Mouse (Mus musculus) heart, embryonic 11.5 days (tissue): Measurements from ENCODE around the gene Kat2a. TPM values are rescaled to one million over a fixed set of nuclear protein-coding genes. Genes with fewer than 3 reads are reported as not detected.

Experiments used
- ATAC-seq: fragments of 200-750 bp; cut with Nextera tagmentation; replicated peaks from 2 replicates; pipeline ENCODE4 v1.8.0; 2017; ENCODE audit warnings: moderate library complexity; ENCODE audit not compliant: insufficient number of reproducible peaks, low FRiP score, low TSS enrichment
- H3K27ac ChIP-seq: fragments of 300-500 bp; sonication (generic); 2 replicates; pipeline ENCODE4 v1.5.1; 2014; ENCODE audit warnings: mild to moderate bottlenecking, low read depth, low read length
- H3K27me3 ChIP-seq: fragments of 300-500 bp; sonication (generic); 2 replicates; pipeline ENCODE4 v1.6.1; 2014; ENCODE audit warnings: mild to moderate bottlenecking, low read length, mixed read lengths; ENCODE audit not compliant: control insufficient read depth, insufficient read depth
- H3K36me3 ChIP-seq: fragments of 300-500 bp; sonication (generic); 2 replicates; pipeline ENCODE4 v1.6.1; 2014; ENCODE audit warnings: mild to moderate bottlenecking, low read length, moderate library complexity, mixed read lengths; ENCODE audit not compliant: control insufficient read depth, insufficient read depth
- H3K4me1 ChIP-seq: fragments of 300-500 bp; sonication (generic); 2 replicates; pipeline ENCODE4 v1.6.1; 2014; ENCODE audit warnings: low read length; ENCODE audit not compliant: control insufficient read depth, insufficient read depth
- H3K4me2 ChIP-seq: fragments of 300-500 bp; sonication (generic); 2 replicates; pipeline ENCODE4 v1.6.1; 2014; ENCODE audit warnings: mild to moderate bottlenecking, moderate library complexity
- H3K4me3 ChIP-seq: fragments of 300-500 bp; sonication (generic); 2 replicates; pipeline ENCODE4 v1.5.1; 2014; ENCODE audit warnings: low read depth, low read length
- H3K9ac ChIP-seq: fragments of 300-500 bp; sonication (generic); 2 replicates; pipeline ENCODE4 v1.6.1; 2014; ENCODE audit warnings: mild to moderate bottlenecking, low read depth, low read length, moderate library complexity
- H3K9me3 ChIP-seq: fragments of 300-500 bp; sonication (generic); replicated peaks from 2 replicates; pipeline ENCODE4 v1.6.1; 2016; ENCODE audit warnings: low read length; ENCODE audit not compliant: control insufficient read depth
- WGBS: fragments of 180-500 bp; shearing (Covaris S2); extraction: QIAGEN DNeasy Blood & Tissue Kit; methylation state at CpG from one replicate; pipeline ENCODE4 v1.1.7; 2014; ENCODE audit not compliant: insufficient replicate concordance; 5-methylcytosine and 5-hydroxymethylcytosine counted together
- polyA plus RNA-seq: library from polyadenylated mRNA; unstranded; fragments of >200 nt; fragmentation: Nextera tagmentation; extraction: Ambion mirVana; gene quantifications from 2 replicates; pipeline ENCODE4 v1.2.1, GENCODE M21; 2014

The Kat2a gene
- polyA plus RNA-seq, 1 experiment from 2014 or later, result 36.7 TPM

DNA sequence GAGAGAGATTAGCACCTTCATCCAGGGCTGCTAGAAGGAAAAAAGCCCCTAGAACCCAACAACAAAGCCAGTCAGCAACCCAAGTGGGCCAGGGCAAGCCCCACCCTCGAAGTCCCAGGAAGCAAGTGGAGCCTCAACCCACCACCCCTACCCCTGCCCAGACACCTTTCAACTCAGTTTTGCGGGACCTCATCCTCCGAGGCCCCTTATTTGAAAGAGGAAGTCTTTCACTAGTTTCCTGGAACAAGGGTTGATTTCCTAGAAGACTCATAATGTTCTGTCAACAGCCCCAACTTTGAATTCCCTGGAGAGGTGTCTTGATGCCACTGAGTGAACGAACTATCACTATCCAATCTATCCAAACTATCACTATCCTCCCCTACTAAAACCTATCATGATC lies 17.7 kb upstream of the Kat2a start:
- Histone ChIP-seq H3K9ac (no peak overlapping the region), H3K27me3 (no peaks in the 10 kb centered on the region), H3K4me1 (peaks cover 7% of the 10 kb centered on the region), H3K27ac (no peak overlapping the region), H3K4me3 (no peak overlapping the region), H3K4me2 (no peak overlapping the region), H3K9me3 (no peaks in the 10 kb centered on the region), H3K36me3 (peaks cover 2% of the 10 kb centered on the region; the same call in 1 of the 2 replicates)
- ATAC-seq, result no peak
- WGBS, result 76% methylated on average over 4 of the region's 4 CpGs

DNA sequence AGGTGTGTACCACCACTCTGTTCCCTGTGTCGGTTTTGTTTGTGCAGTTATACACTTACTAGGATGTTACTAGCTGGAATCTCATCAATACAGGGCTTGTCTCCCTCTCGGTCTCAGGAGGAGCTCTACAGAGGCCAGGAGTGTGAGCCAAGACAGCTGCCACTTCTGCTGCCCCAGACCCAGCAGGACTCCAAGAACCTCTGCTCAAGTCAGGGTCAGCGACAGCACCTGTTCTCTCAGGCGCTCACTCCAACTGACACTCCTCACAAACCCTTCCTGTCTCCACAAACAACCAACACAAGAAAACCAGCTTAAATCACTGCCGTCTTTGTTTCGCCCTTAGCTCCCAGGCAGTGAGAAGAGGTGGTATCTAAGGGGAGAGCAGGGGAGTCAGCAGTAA lies 16.3 kb upstream of the Kat2a start:
- Histone ChIP-seq H3K36me3 (peaks cover 2% of the 10 kb centered on the region; the same call in 1 of the 2 replicates), H3K27ac (no peak overlapping the region), H3K4me1 (peaks cover 11% of the 10 kb centered on the region), H3K4me2 (no peak overlapping the region), H3K4me3 (no peak overlapping the region), H3K27me3 (no peaks in the 10 kb centered on the region), H3K9me3 (no peaks in the 10 kb centered on the region), H3K9ac (no peak overlapping the region)
- ATAC-seq, result no peak
- WGBS, result 80% methylated on average over 6 of the region's 6 CpGs

DNA sequence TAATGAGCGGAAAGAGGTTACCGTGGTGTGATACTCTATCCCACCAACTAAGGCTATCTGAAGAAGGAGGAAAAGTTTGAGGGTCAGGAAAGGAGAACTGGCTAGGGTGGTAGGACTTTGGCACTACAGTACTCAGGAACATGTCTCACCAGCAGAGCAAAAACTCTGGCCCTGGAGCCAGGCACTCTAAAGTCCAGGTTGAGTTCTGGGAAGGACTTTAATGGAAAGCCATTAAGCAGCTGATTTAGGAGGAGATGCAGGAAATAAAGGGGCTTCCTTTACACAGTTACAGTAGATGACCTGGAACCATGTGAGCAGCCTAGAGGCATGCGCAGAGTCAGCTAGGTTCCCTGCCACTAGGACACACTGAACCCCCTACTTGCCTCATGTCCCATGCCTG lies 14.9 kb upstream of the Kat2a start:
- H3K4me3 ChIP-seq, result no peak overlapping the region
- H3K9ac ChIP-seq, result no peak overlapping the region
- peaks cover 2% of the 10 kb centered on the region; the same call in 1 of the 2 replicates for H3K36me3 ChIP-seq
- no peak for ATAC-seq
- no peak overlapping the region for H3K27ac ChIP-seq
- peaks cover 19% of the 10 kb centered on the region for H3K4me1 ChIP-seq
- no peak overlapping the region for H3K4me2 ChIP-seq
- 96% methylated on average over 3 of the region's 3 CpGs for WGBS
- no peaks in the 10 kb centered on the region for H3K9me3 ChIP-seq
- H3K27me3 ChIP-seq, result no peaks in the 10 kb centered on the region

DNA sequence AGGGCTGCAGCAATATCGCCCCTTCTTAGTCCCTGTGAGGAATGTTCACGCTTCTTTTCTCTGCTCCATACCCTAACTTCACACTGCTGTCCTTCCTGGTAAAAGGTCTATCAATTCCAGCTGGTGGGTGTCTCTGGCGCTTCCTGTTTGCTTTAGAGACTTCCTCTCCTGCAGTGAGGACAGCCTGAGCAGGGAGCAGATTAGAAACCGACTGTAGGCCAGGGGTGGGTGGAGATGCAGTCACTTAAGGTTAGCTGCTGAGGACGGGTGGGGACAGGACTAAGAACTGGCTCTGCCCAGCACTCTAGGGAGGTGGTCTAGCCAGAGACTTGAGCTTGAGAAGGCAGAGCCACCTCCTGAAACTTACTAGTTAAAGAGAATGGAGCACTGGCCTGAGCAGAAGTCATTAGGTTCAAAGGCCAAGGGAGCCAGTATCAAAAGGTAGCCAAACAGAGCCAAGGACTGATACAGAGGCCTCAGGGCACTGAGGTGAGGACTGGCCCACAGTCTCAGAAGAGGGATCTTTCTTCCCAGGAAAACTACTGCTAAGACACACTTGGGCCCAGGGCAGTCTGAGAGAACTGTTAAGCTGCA lies 12.8 kb upstream of the Kat2a start:
- Histone ChIP-seq H3K4me1 (peaks cover 40% of the 10 kb centered on the region), H3K27ac (peak overlapping the region; percentile 57), H3K4me2 (no peak overlapping the region; the same call in 1 of the 2 replicates), H3K27me3 (no peaks in the 10 kb centered on the region), H3K4me3 (no peak overlapping the region), H3K36me3 (peaks cover 2% of the 10 kb centered on the region; the same call in 1 of the 2 replicates), H3K9me3 (no peaks in the 10 kb centered on the region), H3K9ac (no peak overlapping the region)
- WGBS, result 26% methylated on average over 5 of the region's 5 CpGs
- ATAC-seq, result 0 out of 2 replicates have a peak, but pooled peaks have one; percentile 40

DNA sequence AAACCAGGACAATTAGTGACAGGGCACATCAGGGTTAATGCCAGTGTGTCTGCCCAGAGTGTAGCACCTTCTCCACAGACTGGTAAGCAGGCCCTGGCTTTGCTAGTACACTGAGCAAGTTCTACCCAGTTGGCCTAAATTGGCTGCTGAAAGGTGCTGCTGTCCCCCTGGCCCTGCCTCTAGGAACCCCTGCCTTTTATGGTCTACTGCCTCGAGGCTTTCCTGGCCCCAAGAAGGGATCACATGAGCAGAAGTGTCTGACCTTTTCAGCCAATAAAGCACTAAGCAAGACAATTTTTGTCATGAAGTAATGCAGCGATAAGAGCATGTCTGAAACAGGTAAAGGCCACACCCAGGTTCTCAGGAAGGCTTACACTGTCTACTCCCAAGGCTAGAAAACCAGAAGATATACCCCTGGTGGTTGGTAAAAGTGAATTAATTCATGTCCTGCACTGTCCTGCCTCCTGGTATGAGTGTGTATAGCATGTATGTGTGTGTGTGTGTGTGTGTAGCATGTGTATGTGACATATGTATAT lies 10.3 kb upstream of the Kat2a start:
- Histone ChIP-seq H3K4me2 (peak overlapping the region; percentile 16; the same call in 1 of the 2 replicates), H3K9me3 (no peaks in the 10 kb centered on the region), H3K4me3 (no peak overlapping the region), H3K27me3 (no peaks in the 10 kb centered on the region), H3K36me3 (peaks cover 7% of the 10 kb centered on the region), H3K27ac (peak overlapping the region; percentile 86), H3K4me1 (peaks cover 45% of the 10 kb centered on the region), H3K9ac (0 out of 2 replicates have a peak overlapping the region, but pooled peaks have one; percentile 46)
- ATAC-seq, result no peak
- 52% methylated on average over 2 of the region's 2 CpGs for WGBS

DNA sequence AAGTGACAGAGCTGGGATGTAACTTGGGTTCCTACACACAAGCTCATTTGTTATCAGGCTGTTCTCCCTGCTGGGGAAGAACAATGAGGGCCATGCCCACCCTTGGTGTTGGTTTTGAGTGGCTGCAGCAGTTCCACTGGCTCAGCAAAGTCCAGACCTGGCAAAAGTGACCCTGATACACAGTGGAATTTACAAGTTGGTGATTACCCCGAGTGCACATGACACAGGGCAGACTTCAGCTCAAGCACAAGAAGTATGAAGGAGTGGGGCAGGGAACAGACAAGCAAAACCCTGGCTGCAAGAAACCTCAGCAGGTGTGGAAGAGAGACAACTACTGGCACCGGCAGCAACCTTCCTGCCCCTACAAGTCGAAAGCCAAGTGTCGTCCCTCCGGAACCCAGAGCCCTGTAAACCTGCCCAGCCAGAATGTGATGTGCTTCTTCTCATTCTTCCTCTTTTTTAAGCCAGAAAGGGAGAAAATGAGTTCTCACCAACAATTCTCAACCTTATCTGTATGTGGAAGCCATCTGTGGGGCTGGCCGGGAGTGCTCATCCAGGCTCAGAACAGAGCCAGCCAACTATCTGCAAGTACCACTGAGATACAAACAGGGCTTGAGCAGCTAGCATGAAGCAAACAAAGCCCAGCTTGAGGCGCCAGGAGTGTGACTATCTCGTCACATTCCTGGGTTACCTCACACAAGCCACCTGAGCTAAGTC lies 9.7 kb upstream of the Kat2a start:
- 0 out of 2 replicates have a peak overlapping the region, but pooled peaks have one; percentile 46 for H3K9ac ChIP-seq
- H3K9me3 ChIP-seq, result no peaks in the 10 kb centered on the region
- WGBS, result 40% methylated on average over 8 of the region's 8 CpGs
- ATAC-seq, result no peak
- no peaks in the 10 kb centered on the region for H3K27me3 ChIP-seq
- peak overlapping the region; percentile 86 for H3K27ac ChIP-seq
- peaks cover 45% of the 10 kb centered on the region for H3K4me1 ChIP-seq
- peak overlapping the region; percentile 16; the same call in 1 of the 2 replicates for H3K4me2 ChIP-seq
- H3K36me3 ChIP-seq, result peaks cover 8% of the 10 kb centered on the region
- no peak overlapping the region for H3K4me3 ChIP-seq

DNA sequence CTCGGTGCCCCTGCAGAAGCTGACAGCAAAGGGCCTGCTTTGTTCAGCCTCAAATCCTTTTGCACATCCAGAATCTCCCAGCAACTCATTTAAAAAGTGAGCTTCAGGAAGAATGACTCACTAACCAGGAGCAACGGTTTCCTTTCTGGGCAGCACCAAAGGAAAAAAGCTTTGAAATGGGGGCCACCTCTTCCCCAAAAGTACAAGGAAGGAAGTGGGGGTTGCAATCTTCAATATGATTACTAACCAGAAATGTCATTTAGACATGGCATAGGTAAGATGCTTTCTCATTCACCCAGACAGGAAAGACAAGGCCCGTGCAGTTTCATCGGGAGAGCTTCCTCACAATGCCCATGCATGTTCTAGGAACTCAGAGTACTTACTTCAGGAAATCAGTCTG lies 9.0 kb upstream of the Kat2a start:
- peak overlapping the region; percentile 60 for H3K9ac ChIP-seq
- no peak overlapping the region for H3K4me2 ChIP-seq
- H3K36me3 ChIP-seq, result peaks cover 12% of the 10 kb centered on the region
- H3K4me3 ChIP-seq, result no peak overlapping the region
- no peak for ATAC-seq
- H3K27ac ChIP-seq, result peak overlapping the region; percentile 86
- H3K27me3 ChIP-seq, result no peaks in the 10 kb centered on the region
- 51% methylated on average over 4 of the region's 4 CpGs for WGBS
- no peaks in the 10 kb centered on the region for H3K9me3 ChIP-seq
- peaks cover 45% of the 10 kb centered on the region for H3K4me1 ChIP-seq

DNA sequence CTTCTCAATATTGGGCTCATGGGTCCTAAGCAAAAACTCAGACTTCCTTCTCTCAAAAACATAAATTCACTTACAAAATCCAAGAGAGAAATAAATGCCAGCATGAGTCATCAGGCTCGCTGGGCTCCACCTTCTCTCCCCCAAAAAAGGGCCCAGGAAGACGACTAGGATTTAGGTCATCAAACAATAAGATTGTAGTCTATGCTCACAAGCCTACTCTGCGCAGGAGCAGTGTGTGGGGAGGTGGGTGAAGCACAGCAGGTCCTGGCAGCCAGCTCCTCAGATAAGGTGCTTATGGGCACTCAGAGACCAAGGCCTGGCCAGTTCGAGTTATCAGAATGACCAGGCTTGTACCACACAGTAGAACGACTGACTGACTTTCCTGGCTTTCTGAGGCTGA lies 8.1 kb upstream of the Kat2a start:
- Histone ChIP-seq H3K9me3 (no peaks in the 10 kb centered on the region), H3K9ac (0 out of 2 replicates have a peak overlapping the region, but pooled peaks have one; percentile 60), H3K27ac (peak overlapping the region; percentile 86; the same call in 1 of the 2 replicates), H3K4me1 (peaks cover 42% of the 10 kb centered on the region), H3K36me3 (peaks cover 16% of the 10 kb centered on the region), H3K27me3 (no peaks in the 10 kb centered on the region), H3K4me2 (0 out of 2 replicates have a peak overlapping the region, but pooled peaks have one; percentile 8), H3K4me3 (no peak overlapping the region)
- no peak for ATAC-seq
- WGBS, result 46% methylated on average over 5 of the region's 5 CpGs
